9 mouse cellular contexts compared by ENCODE assay signal in genomic region chr11:54727327-54727901, GRCm38 (mm10).
DNase-seq lines count a peak whose midpoint lies in the region; ATAC-seq lines count a peak whose summit lies in the region.
"Had no signal": no experiment of that assay in that cellular context is flagged by ENCODE, and none has a peak within 500 bp of the region (broad histone marks: within the 10 kb centered on the region; RNA-seq: fewer than 3 reads in every experiment).

No protein-coding gene starts in this region.

- H3K9me3 ChIP-seq in embryonic facial prominence, embryonic 14.5 days (ENCODE audit: control insufficient read depth, low read length) = no peaks in the 10 kb centered on the region
- H3K9me3 ChIP-seq in embryonic facial prominence, embryonic 10.5 days = no peaks in the 10 kb centered on the region

- no peak overlapping the region for H3K9ac ChIP-seq in embryonic facial prominence, embryonic 14.5 days (ENCODE audit: low read depth, low read length)

- H3K27ac ChIP-seq in embryonic facial prominence, embryonic 14.5 days (replicated peaks; ENCODE audit: low read depth, low read length) = peak overlapping the region; percentile 6; the same call in 1 of the 2 replicates
- H3K27ac ChIP-seq in embryonic facial prominence, embryonic 10.5 days (replicated peaks) = no peak overlapping the region

- H3K27me3 ChIP-seq in embryonic facial prominence, embryonic 14.5 days (replicated peaks; ENCODE audit: control insufficient read depth, insufficient read depth, low read length) = no peaks in the 10 kb centered on the region
- no peaks in the 10 kb centered on the region for H3K27me3 ChIP-seq in embryonic facial prominence, embryonic 10.5 days (replicated peaks; ENCODE audit: low read depth, poor library complexity, severe bottlenecking)

- peak; percentile 56 for DNase-seq in embryonic facial prominence, embryonic 14.5 days (ENCODE audit: low spot score)
- DNase-seq in embryonic facial prominence, embryonic 10.5 days (ENCODE audit: low spot score) = no peak
- peak; percentile 31 for DNase-seq in kidney, postnatal 14 days
- DNase-seq in natural killer cell, adult 2 months (ENCODE audit: low spot score in 2 of 2) = peak; percentile 73 to 80
- no peak for DNase-seq in left cerebral cortex, adult 11 months (ENCODE audit: low spot score)
- DNase-seq in adrenal gland, postnatal 25 days = no peak
- DNase-seq in cerebellum, adult 18-20 months = no peak

- 62% methylated on average over 5 of the region's 5 CpGs for WGBS in embryonic facial prominence, embryonic 14.5 days
- 82% methylated on average over 5 of the region's 5 CpGs for WGBS in embryonic facial prominence, embryonic 10.5 days

- H3K4me2 ChIP-seq in embryonic facial prominence, embryonic 14.5 days (ENCODE audit: low read depth, low read length) = no peak overlapping the region

- no peak overlapping the region for H3K4me3 ChIP-seq in embryonic facial prominence, embryonic 14.5 days (ENCODE audit: low read depth, low read length)
- no peak overlapping the region for H3K4me3 ChIP-seq in embryonic facial prominence, embryonic 10.5 days
- H3K4me3 ChIP-seq: erythroblast, embryonic 14.5 days had no signal

- H3K4me1 ChIP-seq in embryonic facial prominence, embryonic 14.5 days (ENCODE audit: control insufficient read depth, insufficient read depth, low read length) = no peaks in the 10 kb centered on the region
- H3K4me1 ChIP-seq in embryonic facial prominence, embryonic 10.5 days = no peaks in the 10 kb centered on the region

- ATAC-seq in embryonic facial prominence, embryonic 14.5 days (ENCODE audit: low read depth) = peak; percentile 55; the same call in 1 of the 2 replicates
- peak; percentile 68 for ATAC-seq in common myeloid progenitor, adult 5-6 weeks (replicated peaks; ENCODE audit: low read depth, poor library complexity, severe bottlenecking)

- peaks cover 38% of the 10 kb centered on the region for H3K36me3 ChIP-seq in embryonic facial prominence, embryonic 14.5 days (ENCODE audit: control insufficient read depth, insufficient read depth, low read length)
- peaks cover 87% of the 10 kb centered on the region for H3K36me3 ChIP-seq in embryonic facial prominence, embryonic 10.5 days (replicated peaks)

Comparison
In these comparisons a context has a peak if more than half of its experiments do, and no peak if none do; other contexts are left out.
1. DNase-seq: peak in embryonic facial prominence, embryonic 14.5 days (single experiment), kidney, postnatal 14 days (single experiment) and natural killer cell, adult 2 months (2 of 2); none in embryonic facial prominence, embryonic 10.5 days (single experiment), left cerebral cortex, adult 11 months (single experiment), adrenal gland, postnatal 25 days (single experiment) and cerebellum, adult 18-20 months (0 of 2).